Mouse (Mus musculus) adrenal gland, adult 2 months (tissue): ENCODE data around the gene Cyp27a1. TPM values are rescaled to one million over a fixed set of nuclear protein-coding genes. Genes with fewer than 3 reads are reported as not detected.
A peak's percentile ranks its signal among the peaks of the same experiment; 100 is the strongest.

Experiments used
- DNase-seq: peaks from one replicate; pipeline ENCODE4 v3.0.0; 2021
- polyA plus RNA-seq: library from polyadenylated mRNA; depleted of rRNA; stranded (reverse); fragments of >200 nt; gene quantifications from 2 replicates; pipeline ENCODE4 v1.2.3, GENCODE M21; 2012; rRNA removed
- total RNA-seq, 2 experiments: library from RNA; stranded (reverse); gene quantifications; 2 replicates each; pipeline ENCODE4 v1.2.3; 2021

The Cyp27a1 gene
- total and polyA plus RNA-seq, 3 experiments: 9.5 to 16.8 (median 13.1) TPM

DNA sequence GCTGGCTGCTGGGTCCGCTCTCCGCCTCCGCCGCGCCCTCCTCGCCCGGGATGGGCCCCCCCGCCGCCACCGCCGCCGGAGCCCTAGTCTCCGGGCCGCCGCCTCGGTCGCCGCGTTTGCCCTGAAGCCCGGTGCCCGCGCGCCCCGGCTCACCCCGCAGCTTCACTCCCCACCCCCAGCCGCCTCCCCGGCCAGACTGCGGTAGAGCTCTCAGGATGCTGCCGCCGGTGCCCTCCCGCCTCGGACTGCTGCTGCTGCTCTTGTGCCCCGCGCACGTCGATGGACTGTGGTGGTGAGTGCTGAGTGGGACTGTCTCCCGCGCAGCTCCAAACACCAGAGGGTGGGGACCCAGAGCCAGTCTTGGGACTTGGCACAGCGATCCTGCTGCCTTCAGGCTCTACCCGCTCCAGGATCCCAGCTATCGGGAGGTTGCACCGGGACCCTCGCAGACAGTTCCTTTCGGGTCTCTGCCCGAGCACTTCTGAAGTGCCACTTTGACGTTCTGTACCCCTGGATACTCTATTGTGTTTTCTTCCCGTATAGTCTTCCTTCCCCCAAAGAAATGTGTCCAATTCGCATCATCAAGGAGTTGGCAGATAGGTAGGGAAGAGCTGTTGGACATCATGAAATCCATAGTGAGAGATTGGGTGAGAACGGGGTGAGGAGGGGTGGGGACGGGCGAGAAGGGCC, 58.7 kb downstream of the Cyp27a1 start:
- peak; percentile 56 for DNase-seq

DNA sequence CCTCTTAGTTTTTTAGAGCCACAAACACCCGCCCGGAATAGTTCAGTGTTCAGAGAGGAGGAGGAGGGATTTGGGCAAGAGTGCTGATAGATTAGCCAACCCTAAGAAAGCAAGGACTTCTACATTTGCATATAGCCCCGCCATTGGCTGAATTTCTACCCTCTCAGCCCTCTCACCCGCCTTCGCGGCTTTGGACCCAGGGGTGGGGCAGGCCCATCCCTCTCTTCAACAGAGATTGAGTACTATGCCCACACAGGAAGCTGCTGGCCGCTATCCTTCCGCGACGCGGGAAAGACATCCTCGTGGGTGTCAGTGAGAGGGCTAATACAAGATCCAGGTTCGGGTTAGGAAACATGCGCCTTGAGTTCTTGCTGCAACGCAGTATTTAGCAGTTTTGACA, 59.8 kb downstream of the Cyp27a1 start:
- peak; percentile 93 for DNase-seq

DNA sequence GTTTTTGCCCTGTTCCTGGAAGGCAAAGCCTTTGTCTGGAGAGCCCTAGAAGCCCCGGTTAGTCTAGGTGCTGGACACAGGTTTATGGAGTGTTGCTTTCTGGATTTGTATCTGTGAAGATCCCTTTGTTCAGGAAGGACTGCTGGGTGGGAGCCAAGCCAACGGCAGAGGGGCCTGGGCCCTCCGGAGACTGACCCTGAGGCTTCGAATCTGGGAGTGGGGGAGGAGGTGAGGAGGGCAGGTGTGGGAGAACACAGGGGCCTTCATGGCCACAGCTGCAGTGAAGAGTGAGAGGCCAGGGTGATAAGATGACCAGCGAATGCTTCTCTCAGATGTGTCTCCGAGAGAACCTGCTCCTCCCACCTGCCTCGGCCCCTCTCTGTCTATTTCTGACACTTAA, 60.7 kb downstream of the Cyp27a1 start:
- DNase-seq: no peak

DNA sequence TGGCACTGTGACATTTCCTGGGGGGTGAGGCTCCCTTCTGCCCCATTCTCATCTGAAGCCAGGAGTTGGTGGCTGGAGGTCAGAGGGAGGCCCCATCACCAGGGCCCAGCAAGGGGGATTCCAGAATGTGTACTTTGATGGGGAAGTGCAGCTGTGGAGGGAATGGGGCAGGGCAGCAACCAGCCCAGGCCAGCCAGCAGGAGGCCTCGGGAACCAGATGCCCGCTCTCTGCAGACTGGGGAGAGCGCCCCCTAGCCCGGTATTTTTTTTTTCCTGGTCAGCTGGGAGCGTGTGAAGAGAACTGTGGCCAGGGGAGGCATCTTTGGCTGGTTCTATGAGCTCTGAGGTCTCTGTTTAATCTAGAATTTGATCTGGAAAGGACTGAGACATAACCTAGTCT, 62.4 kb downstream of the Cyp27a1 start:
- no peak for DNase-seq

DNA sequence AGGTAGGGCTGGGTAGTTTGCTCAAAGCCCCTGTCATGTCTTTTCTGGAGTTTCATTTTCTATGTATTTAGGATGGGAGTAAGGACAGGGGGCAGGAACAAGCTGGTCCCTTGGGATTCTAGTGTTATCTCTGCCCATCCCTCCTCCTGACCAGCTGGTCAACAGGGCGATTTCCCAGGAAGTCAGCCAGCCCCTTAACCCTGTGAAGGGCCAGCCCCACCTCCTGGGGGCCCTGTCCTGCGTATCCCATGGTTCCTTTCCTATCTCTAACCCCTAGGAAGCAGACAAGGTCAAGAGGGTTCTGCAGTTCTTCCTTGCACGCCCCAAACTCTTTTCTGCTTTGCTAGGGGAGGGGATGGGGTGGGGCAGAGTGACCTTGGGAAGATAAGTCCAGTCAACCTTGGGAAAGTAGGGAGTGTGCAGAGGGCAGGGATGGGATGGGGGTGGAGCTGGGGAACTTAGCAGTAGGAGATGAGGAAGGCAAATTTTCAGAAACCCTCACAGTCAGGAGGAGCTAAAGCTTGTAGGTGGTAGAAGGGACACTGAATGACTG, 65.6 kb downstream of the Cyp27a1 start:
- DNase-seq: no peak

DNA sequence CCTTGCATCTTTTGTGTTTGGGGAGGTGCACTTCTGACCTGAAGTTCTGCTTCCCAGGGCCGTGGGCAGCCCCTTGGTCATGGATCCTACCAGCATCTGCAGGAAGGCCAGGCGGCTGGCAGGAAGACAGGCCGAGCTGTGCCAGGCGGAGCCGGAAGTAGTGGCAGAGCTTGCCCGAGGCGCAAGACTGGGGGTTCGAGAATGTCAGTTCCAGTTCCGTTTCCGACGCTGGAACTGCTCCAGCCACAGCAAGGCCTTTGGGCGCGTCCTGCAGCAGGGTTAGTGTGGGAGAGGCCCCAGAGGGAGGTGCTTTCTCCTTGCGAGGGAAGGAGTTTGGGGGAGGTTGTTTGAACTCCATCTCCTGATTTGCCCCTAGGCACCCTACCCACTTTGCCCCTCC, 68.7 kb downstream of the Cyp27a1 start:
- DNase-seq: no peak

DNA sequence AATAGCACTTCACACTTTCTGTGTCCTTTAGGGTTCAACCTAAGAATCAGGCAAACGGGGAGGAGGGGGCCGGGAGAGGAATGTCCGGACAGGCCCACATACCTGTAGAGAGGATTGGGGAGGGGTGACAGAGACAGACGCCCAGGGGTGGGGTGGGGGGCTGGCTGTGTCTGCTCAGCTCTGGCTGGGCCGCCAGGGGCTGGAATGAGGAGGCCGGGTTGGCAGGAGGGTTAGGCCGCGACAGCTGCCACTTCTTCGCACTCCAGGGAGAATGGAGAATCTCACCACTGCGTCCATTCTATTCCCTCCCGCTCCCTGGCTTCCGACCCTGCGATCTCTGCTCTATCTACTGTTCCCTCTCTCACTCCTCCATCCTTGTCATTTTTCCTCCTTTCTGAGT, 70.2 kb downstream of the Cyp27a1 start:
- no peak for DNase-seq

DNA sequence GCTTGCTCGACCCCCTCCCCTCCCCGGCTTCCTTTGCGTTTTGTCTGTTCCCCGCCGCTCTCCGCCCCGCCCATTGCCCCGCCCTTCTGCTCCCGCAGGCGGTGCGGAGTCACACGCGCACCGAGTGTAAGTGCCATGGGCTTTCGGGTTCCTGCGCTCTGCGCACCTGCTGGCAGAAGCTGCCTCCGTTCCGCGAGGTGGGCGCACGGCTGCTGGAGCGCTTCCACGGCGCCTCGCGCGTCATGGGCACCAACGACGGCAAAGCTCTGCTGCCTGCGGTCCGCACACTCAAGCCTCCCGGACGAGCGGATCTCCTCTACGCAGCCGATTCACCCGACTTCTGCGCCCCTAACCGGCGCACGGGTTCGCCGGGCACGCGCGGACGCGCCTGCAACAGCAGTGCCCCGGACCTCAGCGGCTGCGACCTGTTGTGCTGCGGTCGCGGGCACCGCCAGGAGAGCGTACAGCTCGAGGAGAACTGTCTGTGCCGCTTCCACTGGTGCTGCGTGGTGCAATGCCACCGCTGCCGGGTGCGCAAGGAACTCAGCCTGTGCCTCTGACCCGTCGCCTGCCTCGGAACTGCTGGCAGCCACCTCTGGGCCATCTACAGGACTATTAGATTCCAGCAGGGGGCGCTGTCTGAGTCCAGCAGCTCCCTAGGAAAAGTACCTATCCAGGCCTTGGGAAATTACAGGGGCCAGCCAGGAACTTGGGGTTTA, 70.8 kb downstream of the Cyp27a1 start:
- peak; percentile 79 for DNase-seq

Other genes with a start within 250 kb of the Cyp27a1 start
- 10 to 100 TPM; 24.0 to 26.7 TPM for gene Cnot9, start 207.5 kb upstream of the Cyp27a1 start, total RNA-seq
- gene Cnot9, start 207.5 kb upstream of the Cyp27a1 start, polyA plus RNA-seq: 8.4 and 10.1 TPM in 2 replicates
- gene Plcd4, start 170.7 kb upstream of the Cyp27a1 start, total RNA-seq: under 1 TPM; 0.37 to 0.79 TPM
- gene Plcd4, start 170.7 kb upstream of the Cyp27a1 start, polyA plus RNA-seq: 0.07 and 0.11 TPM in 2 replicates
- 10 to 100 TPM; 13.3 to 15.0 TPM for gene Usp37, start 169.3 kb upstream of the Cyp27a1 start, total RNA-seq
- gene Usp37, start 169.3 kb upstream of the Cyp27a1 start, polyA plus RNA-seq: 2.5 and 4.3 TPM in 2 replicates
- 10 to 100 TPM; 13.5 to 16.3 TPM for gene Zfp142, start 125.3 kb upstream of the Cyp27a1 start, total RNA-seq
- 13.2 and 14.6 TPM in 2 replicates for gene Zfp142, start 125.3 kb upstream of the Cyp27a1 start, polyA plus RNA-seq
- gene Bcs1l, start 125.3 kb upstream of the Cyp27a1 start, total RNA-seq: 10 to 100 TPM; 31.4 to 32.1 TPM
- gene Bcs1l, start 125.3 kb upstream of the Cyp27a1 start, polyA plus RNA-seq: 13.2 and 16.7 TPM in 2 replicates
- 10 to 100 TPM; 49.8 to 70.2 TPM for gene Rnf25, start 112.2 kb upstream of the Cyp27a1 start, total RNA-seq
- 28.3 and 29.5 TPM in 2 replicates for gene Rnf25, start 112.2 kb upstream of the Cyp27a1 start, polyA plus RNA-seq
- gene Stk36, start 112.1 kb upstream of the Cyp27a1 start, total RNA-seq: 1 to 10 TPM; 3.9 to 4.3 TPM
- 7.4 and 10.0 TPM in 2 replicates for gene Stk36, start 112.1 kb upstream of the Cyp27a1 start, polyA plus RNA-seq
- 10 to 100 TPM; 13.1 to 21.9 TPM for gene Ttll4, start 51.8 kb upstream of the Cyp27a1 start, total RNA-seq
- gene Ttll4, start 51.8 kb upstream of the Cyp27a1 start, polyA plus RNA-seq: 12.9 and 14.0 TPM in 2 replicates
- gene Prkag3, start 35.6 kb downstream of the Cyp27a1 start, total RNA-seq: under 1 TPM in 1 of 2 experiments, not detected in 1; 0.17 TPM
- gene Prkag3, start 35.6 kb downstream of the Cyp27a1 start, polyA plus RNA-seq: 0.20 and 0.26 TPM in 2 replicates
- gene Wnt6, start 58.3 kb downstream of the Cyp27a1 start, total RNA-seq: 1 to 10 TPM; 2.3 to 5.7 TPM
- gene Wnt6, start 58.3 kb downstream of the Cyp27a1 start, polyA plus RNA-seq: 11.5 and 17.1 TPM in 2 replicates
- gene Wnt10a, start 77.9 kb downstream of the Cyp27a1 start, total RNA-seq: 1 to 10 TPM in 1 of 2 experiments, under 1 TPM in 1; 0.23 to 1.2 TPM
- gene Wnt10a, start 77.9 kb downstream of the Cyp27a1 start, polyA plus RNA-seq: 2.1 and 2.4 TPM in 2 replicates
- 1 to 10 TPM; 3.1 to 4.6 TPM for gene Cdk5r2, start 141.4 kb downstream of the Cyp27a1 start, total RNA-seq
- gene Cdk5r2, start 141.4 kb downstream of the Cyp27a1 start, polyA plus RNA-seq: 8.7 and 11.6 TPM in 2 replicates
- gene Fev, start 171.8 kb downstream of the Cyp27a1 start, total RNA-seq: 1 to 10 TPM; 1.3 to 2.0 TPM
- 1.8 and 3.1 TPM in 2 replicates for gene Fev, start 171.8 kb downstream of the Cyp27a1 start, polyA plus RNA-seq
- 1 to 10 TPM in 1 of 2 experiments, under 1 TPM in 1; 0.52 to 1.8 TPM for gene Cryba2, start 179.6 kb downstream of the Cyp27a1 start, total RNA-seq
- gene Cryba2, start 179.6 kb downstream of the Cyp27a1 start, polyA plus RNA-seq: 0.55 and 0.85 TPM in 2 replicates
- gene Cfap65, start 222.0 kb downstream of the Cyp27a1 start, total RNA-seq: under 1 TPM in 1 of 2 experiments, not detected in 1; 0.07 TPM
- 0.02 and 0.04 TPM in 2 replicates for gene Cfap65, start 222.0 kb downstream of the Cyp27a1 start, polyA plus RNA-seq
- gene Ihh, start 238.1 kb downstream of the Cyp27a1 start, total RNA-seq: under 1 TPM in 1 of 2 experiments, not detected in 1; 0.31 TPM
- gene Ihh, start 238.1 kb downstream of the Cyp27a1 start, polyA plus RNA-seq: 0.03 and 0.32 TPM in 2 replicates